In genomic region chr3:116091706-116092105, GRCm38 (mm10) we compare ENCODE assay signal across 21 mouse cellular contexts. TPM values are rescaled to one million over a fixed set of nuclear protein-coding genes. Genes with fewer than 3 reads are reported as not detected.
DNase-seq lines count a peak whose midpoint lies in the region; ATAC-seq and TF ChIP-seq lines count a peak whose summit lies in the region.
"Had no signal": no experiment of that assay in that cellular context is flagged by ENCODE, and none has a peak within 500 bp of the region (broad histone marks: within the 10 kb centered on the region; RNA-seq: fewer than 3 reads in every experiment).

No protein-coding gene starts in this region.

- no peak for TF ChIP-seq POLR2A in bone marrow, adult 2 months (IDR thresholded peaks at IDR 0.05; ENCODE audit: borderline replicate concordance, control insufficient read depth, low read depth, low read length)

- no peak overlapping the region for H3K4me2 ChIP-seq in kidney, postnatal 0 days (ENCODE audit: low read length)
- no peak overlapping the region for H3K4me2 ChIP-seq in intestine, embryonic 15.5 days (replicated peaks)
- H3K4me2 ChIP-seq: heart, embryonic 11.5 days; hindbrain, embryonic 14.5 days; neural tube, embryonic 12.5 days; stomach, embryonic 15.5 days had no signal

- WGBS in kidney, postnatal 0 days = 87% methylated on average over 5 of the region's 5 CpGs
- WGBS in bone marrow, adult 2 months = 84% methylated on average over 5 of the region's 5 CpGs
- 90% methylated on average over 5 of the region's 5 CpGs for WGBS in intestine, embryonic 15.5 days

- H3K9ac ChIP-seq in kidney, postnatal 0 days (ENCODE audit: low read depth, low read length) = no peak overlapping the region
- no peak overlapping the region for H3K9ac ChIP-seq in intestine, embryonic 15.5 days
- H3K9ac ChIP-seq: hindbrain, embryonic 14.5 days; neural tube, embryonic 12.5 days; stomach, embryonic 15.5 days had no signal

- 0 out of 2 replicates have a peak, but pooled peaks cover 4% of the 10 kb centered on the region for H3K9me3 ChIP-seq in kidney, postnatal 0 days (replicated peaks; ENCODE audit: low read length)
- H3K9me3 ChIP-seq in intestine, embryonic 15.5 days = no peaks in the 10 kb centered on the region

- TF ChIP-seq CTCF in kidney, postnatal 0 days (IDR thresholded peaks at IDR 0.05; ENCODE audit: low read depth) = 0 out of 2 replicates have a peak, but pooled peaks have one; percentile 19
- peak; percentile 19; the same call in 1 of the 2 replicates for TF ChIP-seq CTCF in bone marrow, adult 2 months (IDR thresholded peaks at IDR 0.05; ENCODE audit: control insufficient read depth, insufficient read depth, low read length)

- no peaks in the 10 kb centered on the region for H3K4me1 ChIP-seq in kidney, postnatal 0 days (replicated peaks; ENCODE audit: insufficient read depth, low read length)
- no peaks in the 10 kb centered on the region for H3K4me1 ChIP-seq in bone marrow, adult 2 months (ENCODE audit: control insufficient read depth, insufficient read depth, low read length)
- H3K4me1 ChIP-seq in intestine, embryonic 15.5 days (replicated peaks) = no peaks in the 10 kb centered on the region
- H3K4me1 ChIP-seq: neural tube, embryonic 12.5 days; stomach, embryonic 15.5 days had no signal

- H3K4me3 ChIP-seq in kidney, postnatal 0 days (replicated peaks; ENCODE audit: low read depth, low read length) = no peak overlapping the region
- no peak overlapping the region for H3K4me3 ChIP-seq in bone marrow, adult 2 months (replicated peaks; ENCODE audit: control insufficient read depth, low read depth, low read length)
- H3K4me3 ChIP-seq in intestine, embryonic 15.5 days (replicated peaks) = no peak overlapping the region
- H3K4me3 ChIP-seq: neural tube, embryonic 12.5 days; stomach, embryonic 15.5 days had no signal

- no peak for ATAC-seq in kidney, postnatal 0 days (replicated peaks; ENCODE audit: low FRiP score, low read depth)
- ATAC-seq in intestine, embryonic 15.5 days = no peak
- ATAC-seq: lung, postnatal 0 days; midbrain, embryonic 16.5 days had no signal

- no peak overlapping the region for H3K27ac ChIP-seq in kidney, postnatal 0 days
- no peak overlapping the region for H3K27ac ChIP-seq in bone marrow, adult 2 months (ENCODE audit: control insufficient read depth, insufficient read depth, low read depth, low read length, poor library complexity)
- H3K27ac ChIP-seq in intestine, embryonic 15.5 days = no peak overlapping the region
- H3K27ac ChIP-seq: hindbrain, embryonic 14.5 days; neural tube, embryonic 12.5 days; stomach, embryonic 15.5 days had no signal

- H3K36me3 ChIP-seq in kidney, postnatal 0 days (ENCODE audit: insufficient read depth, low read length) = no peaks in the 10 kb centered on the region
- H3K36me3 ChIP-seq in intestine, embryonic 15.5 days = no peaks in the 10 kb centered on the region
- H3K36me3 ChIP-seq: neural tube, embryonic 12.5 days; stomach, embryonic 15.5 days had no signal

- H3K27me3 ChIP-seq in kidney, postnatal 0 days (ENCODE audit: insufficient read depth, low read length) = no peaks in the 10 kb centered on the region
- no peaks in the 10 kb centered on the region for H3K27me3 ChIP-seq in intestine, embryonic 15.5 days (replicated peaks)
- H3K27me3 ChIP-seq: neural tube, embryonic 12.5 days; stomach, embryonic 15.5 days had no signal

- no peak for DNase-seq in kidney, postnatal 0 days (ENCODE audit: low spot score)
- DNase-seq in kidney, postnatal 4 days = no peak
- DNase-seq in thymus, postnatal 4 days = peak; percentile 9
- no peak for DNase-seq in thymus, postnatal 0 days (ENCODE audit: low spot score)
- no peak for DNase-seq in natural killer cell, adult 2 months (ENCODE audit: low spot score in 2 of 2)
- DNase-seq: cerebellum, adult 11-12 months; cerebellum, postnatal 25 days; gastrocnemius, postnatal 14 days; heart, postnatal 14 days; kidney, adult 18-20 months; kidney, postnatal 36 days; liver; thymus, postnatal 25 days had no signal

RNA-seq across cellular contexts. Expression of gene Vcam1, which starts 37.8 kb away (rescaled TPM):
- polyA plus RNA-seq in kidney, postnatal 0 days (2015; fragmentation: Nextera tagmentation; extraction: Ambion mirVana) = 22.3 and 24.9 TPM in 2 replicates
- 128 and 129 TPM in 2 replicates for polyA plus RNA-seq in thymus, postnatal 0 days (2015; fragmentation: Nextera tagmentation; extraction: Ambion mirVana)
- 54.4 and 90.0 TPM in 2 replicates for polyA plus RNA-seq in bone marrow, adult 2 months (2011; ENCODE audit: insufficient read depth, insufficient read length, low replicate concordance, missing spikeins)
- polyA plus RNA-seq in intestine, embryonic 15.5 days (2015; fragmentation: Nextera tagmentation; extraction: Ambion mirVana) = 17.0 and 18.9 TPM in 2 replicates
